Mouse (Mus musculus) large intestine, adult 2 months (tissue): ENCODE data around the gene Cep295nl. TPM values are rescaled to one million over a fixed set of nuclear protein-coding genes. Genes with fewer than 3 reads are reported as not detected.
"Not testable (repeated sequence)": the region's sequence is repeated elsewhere in the genome, so short reads cannot be mapped to it uniquely, and the experiment has no call there.

ENCODE experiments used
- DNase-seq: peaks from one replicate; pipeline ENCODE4 v3.0.0-alpha.2; 2012; ENCODE audit warnings: low read depth, low spot score
- WGBS: fragments of 180-500 bp; shearing (Covaris S2); methylation state at CpG from one replicate; pipeline ENCODE4 v1.1.7; 2018; 5-methylcytosine and 5-hydroxymethylcytosine counted together
- polyA plus RNA-seq: library from polyadenylated mRNA; depleted of rRNA; stranded (reverse); fragments of >200 nt; gene quantifications from 2 replicates; pipeline ENCODE4 v1.2.3, GENCODE M21; 2012; rRNA removed

Cep295nl gene
- polyA plus RNA-seq: not detected in 2 replicates

DNA sequence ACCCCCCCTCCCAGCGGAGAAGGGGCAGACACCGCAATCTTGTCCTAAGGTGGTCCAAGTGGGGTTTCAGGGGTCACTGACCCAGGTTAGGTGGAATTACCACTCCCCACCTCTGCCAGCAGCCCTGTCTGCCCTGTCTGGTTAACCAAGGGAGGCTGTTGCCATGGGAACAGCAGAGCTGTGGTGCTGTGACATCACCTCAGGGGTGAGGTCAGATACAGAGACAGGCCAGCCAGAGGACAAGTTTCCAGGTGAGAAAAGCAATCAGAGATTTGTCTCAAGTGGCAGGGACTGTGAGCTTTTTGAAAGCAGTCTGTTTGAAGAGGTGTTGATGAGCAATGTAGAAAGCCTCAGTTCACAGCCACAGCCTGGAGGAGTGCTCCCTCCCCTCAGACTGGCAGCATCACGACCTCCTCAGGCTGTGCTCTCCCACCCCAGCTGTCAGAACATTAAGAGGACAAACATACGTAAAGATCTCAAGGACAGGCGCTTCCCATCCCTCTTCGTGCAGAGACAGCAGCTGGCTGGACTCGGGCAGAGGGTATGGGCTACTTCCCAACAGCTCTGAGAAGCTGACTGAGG is at the start of gene Cep295nl:
Gene Cep295nl (minus strand): TSS at position 101 of the 582 bp plus-strand sequence.
- WGBS: 55% methylated on average over 7 of the region's 7 CpGs
- no peak for DNase-seq

DNA sequence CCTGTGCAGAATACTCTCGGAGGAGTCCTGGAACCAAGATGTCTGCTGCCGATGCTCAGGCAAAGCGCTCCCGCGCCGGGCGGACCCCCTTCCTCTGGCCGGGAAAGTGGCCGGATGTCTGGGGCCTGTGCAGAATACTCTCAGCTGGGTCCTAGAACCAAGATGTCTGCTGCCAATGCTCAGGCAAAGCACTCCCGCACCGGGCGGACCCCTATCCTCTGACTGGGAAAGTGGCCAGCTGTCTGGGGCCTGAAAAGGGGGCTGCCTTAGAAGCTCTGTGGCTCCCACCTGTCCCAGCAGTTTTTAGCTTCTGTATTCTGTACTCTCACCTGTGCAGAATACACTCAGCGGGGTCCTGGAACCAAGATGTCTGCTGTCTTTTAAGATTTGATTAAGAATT is 45.5 kb upstream of the Cep295nl start:
- 95% methylated on average over 13 of the region's 13 CpGs for WGBS

DNA sequence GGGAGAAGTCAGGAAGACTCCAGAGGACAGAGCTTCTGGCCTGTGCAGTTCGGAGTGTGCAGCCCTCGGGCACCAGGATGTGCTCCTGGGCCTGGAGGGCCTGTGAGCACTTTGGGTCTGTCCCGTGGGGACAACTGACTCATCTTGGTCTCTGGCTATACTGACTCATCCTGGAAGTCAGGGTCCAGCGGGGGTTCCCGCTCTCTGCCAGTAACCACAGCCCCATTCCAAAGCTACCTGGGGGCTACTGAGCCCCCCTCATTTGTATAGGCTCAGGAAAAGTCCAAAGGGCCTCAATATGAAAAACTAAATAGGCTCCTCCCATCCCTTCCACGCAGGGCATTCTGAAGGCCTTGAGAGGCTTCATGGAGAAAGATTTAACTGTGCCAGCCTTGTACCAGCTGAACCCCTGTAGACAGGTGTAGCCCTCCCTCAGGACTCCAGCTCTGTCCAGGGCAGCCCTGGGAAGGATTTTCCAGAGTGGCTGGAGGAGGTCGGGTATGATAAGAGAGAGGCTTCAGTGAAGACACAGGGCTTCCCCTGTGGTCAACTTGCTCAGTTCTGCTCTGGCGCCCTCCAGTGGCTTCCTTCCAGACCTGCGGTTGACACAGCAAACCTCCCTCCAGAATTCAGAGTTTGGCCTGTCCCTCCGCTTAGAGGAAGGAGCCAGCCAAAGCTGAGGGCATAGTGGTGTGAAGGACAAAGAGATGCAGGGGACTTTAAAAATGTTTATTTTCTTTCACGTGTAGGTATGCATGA is 37.1 kb upstream of the Cep295nl start:
- WGBS: 34% methylated on average over 11 of the region's 11 CpGs
- no peak for DNase-seq

More for the DNA sequence above, 45.5 kb upstream of the Cep295nl start:
- DNase-seq: not testable (repeated sequence)

DNA sequence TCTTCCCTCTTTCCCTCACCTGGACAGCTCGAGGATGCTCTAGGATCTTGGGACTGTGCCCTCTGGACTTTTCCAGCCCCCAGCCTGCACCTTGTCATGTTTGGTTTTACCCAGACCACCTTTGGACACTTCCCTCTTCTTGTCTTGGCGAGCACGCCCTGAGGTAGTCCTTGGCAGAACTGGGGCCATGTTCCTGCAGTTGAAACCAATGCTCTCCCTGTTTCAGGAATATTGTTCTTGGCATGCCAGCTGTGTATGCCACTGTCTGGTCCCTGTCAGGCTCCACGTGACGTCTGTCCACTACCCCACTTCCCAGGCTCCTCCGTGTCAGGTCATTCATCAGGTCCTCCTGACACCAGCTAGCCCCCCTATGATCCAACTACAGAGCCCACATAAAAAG is 36.4 kb upstream of the Cep295nl start:
- DNase-seq: no peak
- 93% methylated on average over 6 of the region's 6 CpGs for WGBS

DNA sequence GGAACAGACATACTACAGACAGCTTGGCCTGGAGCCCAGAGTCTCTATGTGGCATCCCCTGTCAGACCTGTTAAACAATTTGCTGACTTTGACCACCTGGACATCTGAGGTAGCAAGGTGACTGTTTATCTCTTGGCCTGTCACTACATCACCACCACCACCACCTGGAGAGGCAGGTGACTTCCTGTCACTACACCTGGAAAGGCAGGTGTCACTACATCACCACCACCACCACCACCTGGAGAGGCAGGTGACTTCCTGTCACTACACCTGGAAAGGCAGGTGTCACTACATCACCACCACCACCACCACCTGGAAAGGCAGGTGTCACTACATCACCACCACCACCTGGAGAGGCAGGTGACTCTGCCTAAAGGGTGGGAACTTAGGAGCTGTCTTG is 34.0 kb upstream of the Cep295nl start:
- DNase-seq: not testable (repeated sequence)

DNA sequence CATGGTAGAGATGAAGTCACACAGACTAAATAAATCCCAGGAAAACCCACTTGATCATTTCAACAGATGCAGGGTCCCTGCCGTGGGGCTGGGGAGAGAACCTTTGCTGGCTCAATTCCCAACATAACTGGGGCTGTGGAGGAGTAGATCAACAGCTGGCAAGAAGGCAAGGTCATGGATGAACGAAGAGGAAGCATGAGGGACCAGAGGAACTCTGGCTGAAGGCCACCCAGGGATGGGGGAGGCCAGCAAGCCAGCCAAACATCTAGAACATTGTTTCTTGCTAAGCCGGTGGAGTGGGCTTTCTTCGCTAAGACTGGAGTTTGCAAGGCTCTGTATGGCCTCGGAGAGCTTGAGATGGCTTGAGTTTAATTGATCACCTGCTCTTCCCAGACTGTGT is 33.6 kb upstream of the Cep295nl start:
- 67% methylated on average over 5 of the region's 5 CpGs for WGBS
- DNase-seq: no peak

DNA sequence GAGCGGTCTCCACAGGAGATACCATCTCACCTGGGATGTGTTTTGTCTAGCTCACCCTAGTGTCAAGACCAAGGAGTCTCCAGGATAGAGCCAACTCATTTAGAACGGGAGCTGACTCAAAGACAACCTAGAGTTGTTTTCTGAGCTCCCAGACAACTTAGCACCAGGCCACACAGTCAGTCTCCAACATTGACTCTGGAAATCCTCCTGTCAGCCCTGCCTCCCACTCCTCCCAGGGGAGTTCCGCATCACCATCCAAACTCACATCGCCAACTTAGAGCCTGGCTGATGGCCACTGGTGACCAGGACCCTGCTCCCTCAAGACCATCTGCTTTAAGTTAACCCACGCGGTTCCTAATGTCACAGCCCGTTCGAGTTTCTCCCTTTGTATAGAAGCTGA is 33.2 kb upstream of the Cep295nl start:
- no peak for DNase-seq
- 88% methylated on average over 8 of the region's 8 CpGs for WGBS

DNA sequence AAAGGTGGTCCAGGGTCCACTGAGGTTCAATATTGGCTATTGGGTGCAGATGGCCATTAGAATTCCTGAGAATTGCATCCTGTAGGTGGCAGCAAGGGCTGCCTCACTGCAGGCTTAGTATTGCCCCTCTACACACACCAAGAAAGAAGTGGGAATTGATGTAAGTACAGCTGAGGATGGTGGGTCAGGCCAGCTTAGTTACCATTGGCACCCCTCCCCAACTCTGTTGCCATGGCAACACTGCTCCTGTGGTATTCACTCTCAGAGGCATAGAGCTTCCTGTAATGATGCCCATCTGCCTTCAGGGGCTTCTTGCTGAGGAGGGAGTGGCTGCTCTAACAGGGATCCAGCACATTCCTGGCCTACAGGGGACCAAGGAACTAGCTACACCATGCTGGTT is 32.7 kb upstream of the Cep295nl start:
- no peak for DNase-seq

DNA sequence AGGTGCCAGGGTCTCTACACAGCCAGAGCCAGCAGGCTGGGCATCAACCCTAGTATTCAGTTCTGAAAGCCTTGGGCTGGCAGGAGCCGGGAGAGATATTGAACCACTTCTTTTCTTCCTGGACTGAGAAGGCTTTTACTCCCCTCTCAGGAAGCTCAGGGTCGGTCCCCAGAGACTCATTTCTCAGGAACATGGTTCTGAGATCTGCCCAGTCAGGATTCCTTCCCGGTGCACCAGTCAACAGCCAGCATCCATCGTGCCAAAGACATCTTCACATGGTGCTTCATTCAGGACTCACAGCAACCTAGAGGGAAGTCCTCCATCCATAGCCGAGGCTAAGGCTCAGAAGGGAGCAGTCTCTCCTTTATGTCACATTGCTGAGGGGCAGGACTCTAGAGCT is 32.2 kb upstream of the Cep295nl start:
- no peak for DNase-seq
- WGBS: 76% methylated on average over 5 of the region's 5 CpGs

DNA sequence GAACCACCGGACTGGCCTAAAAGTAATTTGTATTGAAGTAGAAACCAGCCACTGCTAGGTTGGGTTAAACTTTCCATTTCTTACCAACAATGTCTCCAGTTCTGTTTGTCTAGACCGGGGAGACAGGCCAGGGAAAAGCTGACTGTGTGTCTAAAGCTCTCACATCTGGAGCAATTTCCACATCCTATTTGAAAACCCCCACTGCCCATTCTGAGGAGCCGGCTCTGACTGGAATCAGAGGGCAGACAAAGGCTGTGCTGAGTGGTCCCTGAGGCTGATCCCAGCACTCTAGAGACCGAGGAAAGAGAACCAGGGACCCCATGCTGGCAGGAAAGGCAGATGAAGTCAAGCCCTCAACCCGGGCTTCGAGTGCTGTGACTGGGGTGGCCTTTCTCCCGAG is 30.3 kb upstream of the Cep295nl start:
- 62% methylated on average over 7 of the region's 7 CpGs for WGBS
- DNase-seq: no peak

DNA sequence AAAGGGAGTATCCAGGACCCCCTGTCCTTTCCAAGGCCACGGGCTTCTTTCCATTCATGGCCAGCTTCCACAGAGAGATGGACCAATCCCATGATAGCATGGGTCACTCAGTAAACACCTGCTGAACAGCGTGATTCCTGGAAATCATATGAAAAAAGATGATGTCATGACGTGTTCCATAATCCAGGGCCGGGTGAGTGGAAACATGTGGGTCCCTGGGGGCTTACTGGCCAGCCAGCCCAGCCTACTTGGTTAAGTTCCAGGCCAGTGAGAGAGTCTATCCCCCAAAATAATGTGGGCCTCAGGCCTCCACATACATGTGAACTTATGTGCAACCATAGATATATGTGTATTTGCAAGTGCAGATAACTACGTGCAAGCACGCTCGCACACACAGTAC is 29.6 kb upstream of the Cep295nl start:
- DNase-seq: no peak
- WGBS: 72% methylated on average over 7 of the region's 7 CpGs

DNA sequence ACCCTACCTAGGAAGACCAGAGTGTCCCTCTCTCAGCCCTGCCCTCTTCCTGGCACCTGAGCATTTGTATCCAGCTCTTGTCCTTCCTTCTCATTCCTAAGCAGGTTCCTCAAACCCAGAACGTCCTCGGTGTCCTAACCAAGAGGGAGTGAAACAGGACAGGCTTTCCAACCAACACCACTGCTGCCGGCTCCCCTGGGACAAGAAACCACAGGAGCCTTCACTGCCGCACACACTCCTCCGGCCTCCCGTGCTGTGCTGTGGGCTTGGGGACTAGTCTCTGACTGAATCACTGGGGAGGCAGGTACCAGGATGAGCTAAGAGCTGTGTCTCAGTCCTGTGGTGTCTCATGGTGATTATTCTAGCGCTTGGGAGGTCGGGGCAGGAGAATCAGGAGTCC is 27.4 kb upstream of the Cep295nl start:
- WGBS: 78% methylated on average over 8 of the region's 8 CpGs
- no peak for DNase-seq

DNA sequence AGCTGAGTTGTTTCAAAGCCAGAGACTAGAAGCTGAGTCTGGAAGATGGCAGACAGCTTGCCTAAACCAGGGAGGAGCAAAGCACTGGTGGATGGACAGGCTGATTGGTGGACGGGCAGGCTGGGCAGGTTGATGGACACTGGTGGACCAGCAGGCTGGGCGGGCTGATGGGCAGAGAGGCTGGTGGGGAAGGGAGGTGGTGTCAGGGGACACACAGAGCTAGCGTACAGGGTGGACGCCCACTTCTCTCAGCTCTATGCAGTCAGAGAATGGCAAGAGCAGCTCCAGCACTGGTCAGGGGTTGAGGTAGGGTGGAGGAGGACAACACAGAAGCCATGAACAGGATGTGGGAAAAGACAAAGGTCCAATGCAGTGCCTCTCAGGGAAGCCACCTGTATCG is 27.0 kb upstream of the Cep295nl start:
- 78% methylated on average over 5 of the region's 5 CpGs for whole genome bisulfite sequencing
- no peak for DNase-seq

DNA sequence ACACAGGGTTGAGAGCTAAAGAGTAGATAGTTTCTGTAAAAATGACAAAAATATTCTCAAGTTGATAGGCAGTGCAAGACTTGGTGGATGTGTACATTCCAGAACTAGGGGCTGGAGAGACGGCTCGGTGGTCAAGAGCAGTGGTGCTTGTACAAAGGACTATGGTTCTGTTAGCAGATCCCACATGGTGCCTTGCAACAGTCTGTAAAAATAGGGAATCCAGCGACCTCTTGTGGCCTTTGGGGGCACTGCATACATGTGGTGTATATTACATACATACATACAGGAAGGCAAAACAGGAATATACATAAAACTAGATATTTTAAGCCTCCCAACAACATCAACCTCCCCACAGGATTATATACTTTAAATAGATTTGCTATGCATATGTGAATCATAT is 26.0 kb upstream of the Cep295nl start:
- 65% methylated on average over 3 of the region's 3 CpGs for WGBS
- no peak for DNase-seq

DNA sequence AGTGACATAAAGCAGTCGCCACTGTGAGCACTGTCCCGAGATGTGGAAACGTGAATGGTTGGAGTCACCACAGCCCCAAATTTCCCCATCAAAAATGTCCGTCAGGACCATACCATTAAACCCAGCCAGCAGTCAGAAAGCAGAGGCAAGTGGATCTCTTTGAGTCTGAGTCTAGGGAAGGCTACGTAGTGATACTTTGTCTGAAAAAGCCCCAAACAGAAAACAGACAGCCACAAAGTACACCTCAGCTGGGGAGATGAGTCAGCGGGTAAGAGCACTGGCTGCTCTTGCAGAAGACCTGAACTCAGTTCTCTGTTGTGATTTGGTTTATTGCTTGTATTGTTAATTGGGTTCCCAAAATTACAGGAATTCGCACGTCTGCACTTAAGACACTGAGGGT is 24.3 kb upstream of the Cep295nl start:
- 67% methylated on average over 8 of the region's 8 CpGs for WGBS
- no peak for DNase-seq

DNA sequence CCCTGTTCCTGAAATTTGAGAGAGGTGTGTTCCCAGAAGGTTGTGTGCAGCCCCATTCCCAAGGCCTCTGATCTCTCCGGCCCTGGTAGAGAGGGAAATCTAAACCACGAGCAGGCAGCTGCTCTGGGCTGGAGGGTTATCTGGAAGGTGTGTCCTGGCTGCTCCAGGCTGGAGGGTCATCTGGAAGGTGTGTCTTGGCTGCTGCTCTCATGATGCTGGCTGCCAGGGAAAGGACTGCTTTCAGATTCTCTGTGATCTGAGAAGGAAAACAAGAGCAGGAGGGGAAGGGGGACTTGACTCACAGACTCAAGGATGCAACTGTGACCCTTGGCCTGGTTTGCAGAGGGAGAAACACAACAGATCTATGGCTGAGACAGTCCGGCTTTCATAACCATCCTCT is 23.8 kb upstream of the Cep295nl start:
- WGBS: 36% methylated on average over 3 of the region's 3 CpGs
- DNase-seq: no peak

DNA sequence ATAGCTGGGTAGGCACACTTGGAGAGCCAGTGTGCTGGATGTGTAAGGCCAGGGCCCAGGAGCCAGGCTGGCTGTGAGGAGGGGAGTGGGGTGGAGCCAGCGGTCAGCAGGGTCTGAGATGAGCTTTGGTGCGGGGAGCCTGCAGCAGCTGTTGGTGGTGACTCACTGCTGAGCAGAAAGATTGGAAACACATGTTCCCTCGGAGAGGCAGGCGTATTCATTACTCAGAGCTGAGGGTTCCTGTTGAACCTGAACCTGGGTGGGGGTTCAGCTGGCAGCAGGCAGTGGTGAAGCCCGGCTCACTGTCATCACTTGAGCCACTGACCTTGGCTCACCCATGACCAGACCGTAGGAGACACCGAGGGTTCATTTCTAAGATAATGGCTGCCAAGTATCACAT is 22.9 kb upstream of the Cep295nl start:
- WGBS: 64% methylated on average over 7 of the region's 7 CpGs
- DNase-seq: no peak

DNA sequence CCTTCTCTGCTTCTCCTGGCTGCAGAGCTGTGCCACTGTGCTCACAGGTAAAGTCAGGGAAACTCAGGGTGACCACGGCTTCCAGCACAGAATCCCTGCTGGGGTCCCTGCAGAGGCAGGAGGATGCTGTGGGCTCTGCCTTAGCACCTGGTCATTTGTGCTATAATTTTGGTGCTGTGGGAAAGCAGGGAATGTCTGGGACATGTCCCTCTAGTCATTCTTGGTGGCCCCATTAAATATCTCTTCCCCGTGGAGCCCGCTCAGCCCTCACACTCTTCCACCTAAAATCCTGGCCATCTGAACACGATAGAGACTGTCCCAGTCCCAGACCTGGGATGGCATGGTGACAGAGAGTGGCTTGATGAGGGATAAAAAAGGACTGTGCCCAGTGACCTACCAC is 21.7 kb upstream of the Cep295nl start:
- no peak for DNase-seq

DNA sequence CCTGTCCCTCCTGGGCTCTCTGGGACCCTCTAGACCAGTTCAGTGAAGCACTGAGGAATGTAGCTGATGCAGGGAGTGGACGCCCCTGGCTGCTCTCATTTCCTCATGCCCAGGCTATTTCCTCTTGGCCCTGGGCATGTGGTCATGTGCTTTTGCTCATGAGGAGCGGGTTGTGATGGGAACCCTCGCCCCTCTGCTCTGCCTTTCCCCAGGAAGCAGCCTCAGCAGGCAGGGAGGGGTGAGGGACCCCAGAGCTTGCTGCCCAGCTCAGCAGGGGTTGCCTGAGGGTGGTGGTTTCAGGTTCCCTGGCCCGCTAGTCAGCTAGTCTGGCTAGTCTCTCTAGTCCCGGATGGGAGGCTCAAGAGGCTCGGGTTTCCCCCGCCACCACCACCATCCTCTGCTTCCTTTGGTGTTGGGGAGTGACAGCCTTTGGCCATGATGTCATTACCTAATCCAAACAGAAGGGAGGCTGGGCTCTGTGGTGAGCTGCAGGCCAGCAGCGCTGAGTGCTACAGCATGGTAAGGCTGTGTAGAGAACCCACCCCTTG is 20.7 kb upstream of the Cep295nl start:
- no peak for DNase-seq
- 6% methylated on average over 8 of the region's 8 CpGs for WGBS

More for the DNA sequence above, 21.7 kb upstream of the Cep295nl start:
- 91% methylated on average over 4 of the region's 4 CpGs for WGBS

DNA sequence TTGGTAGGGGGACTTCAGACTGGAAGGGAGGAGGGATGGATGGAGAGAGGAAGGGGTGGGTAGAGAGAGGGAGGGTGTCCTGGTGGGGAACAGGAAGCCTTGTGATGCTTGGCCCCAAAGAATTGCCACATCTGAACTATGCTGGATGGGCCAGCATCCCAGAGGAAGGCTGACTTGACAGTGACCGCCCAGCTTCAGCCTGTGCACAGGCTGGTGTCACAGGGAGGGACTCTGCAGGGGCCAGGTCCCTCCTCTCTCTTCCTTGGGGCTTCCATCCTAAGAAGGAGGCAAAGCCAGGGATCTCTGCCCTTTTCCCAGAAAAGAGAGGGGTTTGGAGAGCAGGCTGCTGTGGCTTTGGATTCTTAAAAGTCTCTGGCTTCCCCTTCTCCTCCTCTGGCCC is 20.2 kb upstream of the Cep295nl start:
- DNase-seq: no peak
- WGBS: 70% methylated on average over 1 of the region's 1 CpGs

DNA sequence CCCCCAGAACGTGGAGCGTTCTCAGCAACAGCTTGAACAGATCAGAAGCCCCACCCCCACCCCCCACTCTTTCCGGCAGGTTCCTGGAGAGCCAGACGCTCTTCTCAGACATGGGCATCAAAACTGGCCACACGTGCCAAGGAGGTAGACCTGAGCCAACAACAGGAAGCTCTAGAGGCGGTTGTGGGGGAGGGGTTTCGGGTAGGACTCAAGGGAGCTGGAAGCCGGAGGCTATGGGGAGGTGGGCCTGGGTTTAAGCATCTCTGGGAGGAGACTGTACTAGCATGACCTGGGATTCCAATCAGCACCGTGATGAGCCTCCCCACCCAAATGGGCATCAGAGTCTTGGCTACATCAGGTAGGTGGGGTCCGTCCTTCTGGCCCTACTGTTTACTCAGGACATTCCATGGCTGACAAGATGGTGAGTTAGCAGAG is 18.6 kb upstream of the Cep295nl start:
- WGBS: 32% methylated on average over 10 of the region's 10 CpGs
- DNase-seq: no peak
